Mouse (Mus musculus) retina, adult 2 months (tissue): ENCODE results near the gene Jam3.
"Not testable (repeated sequence)": the region's sequence is repeated elsewhere in the genome, so short reads cannot be mapped to it uniquely, and the experiment has no call there.

Experiments
- DNase-seq: peaks from one replicate; pipeline ENCODE4 v3.0.0-alpha.2; 2012; ENCODE audit warnings: low read depth, low spot score

Jam3 gene

GRCm38 (mm10) chr9:27170726-27171125, 15.5 kb upstream of the Jam3 start:
- no peak for DNase-seq

- no peak for DNase-seq
These were observed 11.8 kb upstream of the Jam3 start for GRCm38 (mm10) chr9:27166981-27167380.

- no peak for DNase-seq
These were observed 10.4 kb upstream of the Jam3 start for GRCm38 (mm10) chr9:27165596-27165995.

GRCm38 (mm10) chr9:27164957-27165356, 9.7 kb upstream of the Jam3 start:
- DNase-seq, result no peak

GRCm38 (mm10) chr9:27163661-27164060, 8.4 kb upstream of the Jam3 start:
- DNase-seq, result not testable (repeated sequence)

GRCm38 (mm10) chr9:27153861-27154260, 1.4 kb downstream of the Jam3 start:
- DNase-seq, result no peak

- DNase-seq, result no peak
These were observed 5.4 kb downstream of the Jam3 start for GRCm38 (mm10) chr9:27149836-27150235.

GRCm38 (mm10) chr9:27148631-27149471, 6.4 kb downstream of the Jam3 start:
- no peak for DNase-seq

GRCm38 (mm10) chr9:27147946-27148345, 7.3 kb downstream of the Jam3 start:
- no peak for DNase-seq

GRCm38 (mm10) chr9:27146826-27147225, 8.4 kb downstream of the Jam3 start:
- no peak for DNase-seq

GRCm38 (mm10) chr9:27144996-27145395, 10.2 kb downstream of the Jam3 start:
- no peak for DNase-seq

GRCm38 (mm10) chr9:27144271-27144840, 10.9 kb downstream of the Jam3 start:
- no peak for DNase-seq

- DNase-seq, result no peak
These were observed 14.7 kb downstream of the Jam3 start for GRCm38 (mm10) chr9:27140432-27141065.

GRCm38 (mm10) chr9:27136651-27137050, 18.6 kb downstream of the Jam3 start:
- DNase-seq, result no peak

GRCm38 (mm10) chr9:27135372-27135771, 19.8 kb downstream of the Jam3 start:
- DNase-seq, result no peak

- no peak for DNase-seq
These were observed 20.8 kb downstream of the Jam3 start for GRCm38 (mm10) chr9:27134410-27134809.

- no peak for DNase-seq
These were observed 26.6 kb downstream of the Jam3 start for GRCm38 (mm10) chr9:27128629-27129028.

- DNase-seq, result no peak
These were observed 28.7 kb downstream of the Jam3 start for GRCm38 (mm10) chr9:27126543-27126942.

- no peak for DNase-seq
These were observed 29.8 kb downstream of the Jam3 start for GRCm38 (mm10) chr9:27125450-27125849.

- DNase-seq, result no peak
These were observed 31.3 kb downstream of the Jam3 start for GRCm38 (mm10) chr9:27123947-27124346.

GRCm38 (mm10) chr9:27122963-27123362, 32.3 kb downstream of the Jam3 start:
- no peak for DNase-seq

- no peak for DNase-seq
These were observed 33.1 kb downstream of the Jam3 start for GRCm38 (mm10) chr9:27122076-27122475.

- no peak for DNase-seq
These were observed 34.0 kb downstream of the Jam3 start for GRCm38 (mm10) chr9:27121254-27121653.
